Mouse (Mus musculus) kidney, embryonic 15.5 days (tissue): ENCODE results near the gene Dennd4a. TPM values are rescaled to one million over a fixed set of nuclear protein-coding genes. Genes with fewer than 3 reads are reported as not detected.

Source experiments
- ATAC-seq: fragments of 200-750 bp; cut with Nextera tagmentation; replicated peaks from 2 replicates; pipeline ENCODE4 v1.8.0; 2017; ENCODE audit warnings: moderate TSS enrichment; ENCODE audit not compliant: low FRiP score
- H3K27ac ChIP-seq: fragments of 300-500 bp; sonication (generic); 2 replicates; pipeline ENCODE4 v1.5.1; 2015; ENCODE audit warnings: mild to moderate bottlenecking, inconsistent platforms
- H3K27me3 ChIP-seq: fragments of 300-500 bp; sonication (generic); 2 replicates; pipeline ENCODE4 v1.6.1; 2015; ENCODE audit warnings: inconsistent platforms
- H3K36me3 ChIP-seq: fragments of 300-500 bp; sonication (generic); 2 replicates; pipeline ENCODE4 v1.6.1; 2015; ENCODE audit warnings: inconsistent platforms
- H3K4me1 ChIP-seq: fragments of 300-500 bp; sonication (generic); 2 replicates; pipeline ENCODE4 v1.6.1; 2015; ENCODE audit warnings: inconsistent platforms
- H3K4me2 ChIP-seq: fragments of 300-500 bp; sonication (generic); 2 replicates; pipeline ENCODE4 v1.6.1; 2015; ENCODE audit warnings: moderate library complexity, mild to moderate bottlenecking, inconsistent platforms
- H3K4me3 ChIP-seq: fragments of 300-500 bp; sonication (generic); replicated peaks from 2 replicates; pipeline ENCODE4 v1.5.1; 2015; ENCODE audit warnings: mild to moderate bottlenecking, inconsistent platforms
- H3K9ac ChIP-seq: fragments of 300-500 bp; sonication (generic); 2 replicates; pipeline ENCODE4 v1.6.1; 2015; ENCODE audit warnings: mild to moderate bottlenecking, inconsistent platforms
- H3K9me3 ChIP-seq: fragments of 300-500 bp; sonication (generic); replicated peaks from 2 replicates; pipeline ENCODE4 v1.6.1; 2016; ENCODE audit warnings: inconsistent platforms
- WGBS: fragments of 180-500 bp; shearing (Covaris S2); methylation state at CpG from one replicate; pipeline ENCODE4 v1.1.7; 2015; ENCODE audit warnings: mixed read lengths; 5-methylcytosine and 5-hydroxymethylcytosine counted together
- polyA plus RNA-seq: library from polyadenylated mRNA; unstranded; fragments of >200 nt; fragmentation: Nextera tagmentation; extraction: Ambion mirVana; gene quantifications from 2 replicates; pipeline ENCODE4 v1.2.1, GENCODE M21; 2015

The Dennd4a gene
- polyA plus RNA-seq, 1 experiment from 2014 or later = 7.6 TPM

DNA sequence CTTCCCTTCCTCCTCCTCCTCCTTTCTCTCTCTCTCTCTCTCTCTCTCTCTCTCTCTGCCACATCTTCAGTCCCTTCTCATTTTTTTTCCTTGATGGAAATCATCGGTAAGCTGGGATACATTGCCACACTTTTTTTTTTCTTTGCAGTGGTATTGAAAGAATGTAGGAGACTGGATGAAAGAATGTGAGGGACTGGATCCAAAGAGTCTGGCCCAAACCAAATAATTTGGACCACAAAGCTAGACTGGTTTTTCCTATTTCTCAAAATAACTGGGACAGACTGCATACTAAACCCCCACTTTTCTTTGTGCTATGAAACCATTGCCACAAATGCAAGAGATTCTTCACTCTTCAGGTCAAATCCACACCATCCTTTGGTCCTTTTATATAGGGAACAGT lies 19.5 kb upstream of the Dennd4a start:
- Histone ChIP-seq H3K4me1 (no peaks in the 10 kb centered on the region), H3K9ac (no peak overlapping the region), H3K4me3 (no peak overlapping the region), H3K4me2 (no peak overlapping the region), H3K36me3 (no peaks in the 10 kb centered on the region), H3K9me3 (no peaks in the 10 kb centered on the region), H3K27me3 (no peaks in the 10 kb centered on the region), H3K27ac (no peak overlapping the region)
- 48% methylated on average over 1 of the region's 1 CpGs for WGBS
- no peak for ATAC-seq

DNA sequence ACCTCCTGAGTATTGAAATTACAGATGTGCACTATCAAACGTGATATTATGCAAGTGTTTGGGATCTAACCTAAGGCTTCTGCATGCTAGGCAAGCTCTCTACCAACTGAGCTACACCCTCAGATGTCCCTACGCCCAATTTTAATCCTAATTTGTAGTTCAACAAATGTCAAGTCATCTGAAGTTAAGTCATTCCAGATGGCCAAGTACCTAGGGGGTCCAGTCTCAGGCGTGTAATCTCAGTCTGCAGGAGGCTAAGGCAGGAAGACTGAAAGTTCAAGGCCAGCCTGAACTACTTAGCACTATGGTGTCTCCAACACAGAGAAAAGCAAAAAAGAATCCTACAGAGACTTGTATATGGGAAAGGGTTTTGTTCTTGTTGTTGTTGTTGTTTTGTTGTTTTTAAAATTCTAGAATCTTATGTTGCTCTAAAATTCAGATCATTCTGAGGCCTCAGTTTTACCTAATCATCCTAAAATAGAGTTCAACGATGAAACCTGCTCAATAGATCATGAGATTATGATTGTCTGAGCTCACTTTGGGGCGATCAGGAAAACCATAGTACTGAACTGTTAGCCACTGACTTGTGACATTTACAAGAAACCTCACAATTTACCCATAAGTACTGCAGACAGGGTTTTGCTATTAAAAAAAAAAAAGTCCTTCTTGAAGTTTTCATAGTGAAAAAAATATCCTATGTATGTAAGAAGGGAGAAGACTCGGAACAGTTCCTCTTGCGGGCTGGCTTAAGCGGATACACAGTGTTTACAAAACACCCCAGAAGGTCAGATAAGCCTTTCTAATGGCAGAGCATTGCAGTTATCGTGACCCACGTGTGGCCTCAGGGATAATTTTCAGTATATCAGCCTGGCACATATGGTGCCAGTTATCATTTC lies 18.5 kb upstream of the Dennd4a start:
- no peak; the same call in 1 of the 2 replicates for ATAC-seq
- H3K4me1 ChIP-seq = no peaks in the 10 kb centered on the region
- WGBS = 84% methylated on average over 10 of the region's 10 CpGs
- H3K4me3 ChIP-seq = no peak overlapping the region
- H3K9me3 ChIP-seq = no peaks in the 10 kb centered on the region
- no peaks in the 10 kb centered on the region for H3K27me3 ChIP-seq
- H3K9ac ChIP-seq = no peak overlapping the region
- H3K4me2 ChIP-seq = no peak overlapping the region
- no peaks in the 10 kb centered on the region for H3K36me3 ChIP-seq
- no peak overlapping the region for H3K27ac ChIP-seq

DNA sequence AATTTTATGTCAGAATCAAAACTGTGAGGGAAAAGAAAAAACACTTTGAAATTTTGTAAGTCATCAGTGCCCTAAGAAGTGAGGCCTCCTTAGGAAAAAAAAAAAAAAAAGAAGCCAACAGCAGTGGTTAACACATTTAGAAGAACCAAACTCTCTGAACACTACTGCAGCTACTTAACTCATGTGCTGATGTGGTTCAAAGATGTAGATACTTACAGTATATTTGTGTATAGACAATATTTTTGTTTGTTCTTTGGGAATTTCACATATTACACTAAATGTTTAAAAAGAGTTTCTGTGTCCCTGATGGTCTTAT lies 17.9 kb upstream of the Dennd4a start:
- H3K4me3 ChIP-seq = no peak overlapping the region

DNA sequence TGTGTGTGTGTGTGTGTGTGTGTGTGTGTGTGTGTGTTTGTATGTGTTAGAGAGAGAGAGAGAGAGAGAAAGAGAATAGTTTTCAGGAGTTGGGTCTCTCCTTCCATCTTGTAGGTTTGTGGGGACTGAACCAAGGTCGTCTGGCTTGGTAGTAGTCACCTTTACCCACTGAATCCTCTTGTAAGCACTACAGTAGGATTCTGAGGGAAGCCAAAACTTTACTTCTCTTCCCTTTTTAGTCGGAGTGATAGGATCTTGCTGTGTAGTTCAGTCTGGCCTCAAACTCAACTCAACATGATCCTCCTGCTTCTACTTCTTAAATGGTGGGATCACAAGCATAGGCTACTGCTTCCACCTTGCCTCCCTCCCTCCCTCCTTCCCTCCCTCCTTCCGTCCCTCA lies 17.3 kb upstream of the Dennd4a start:
- Histone ChIP-seq H3K9me3 (no peaks in the 10 kb centered on the region), H3K27me3 (no peaks in the 10 kb centered on the region), H3K27ac (no peak overlapping the region), H3K4me2 (no peak overlapping the region), H3K36me3 (no peaks in the 10 kb centered on the region), H3K4me1 (no peaks in the 10 kb centered on the region), H3K4me3 (no peak overlapping the region), H3K9ac (no peak overlapping the region)
- ATAC-seq = no peak
- 75% methylated on average over 3 of the region's 3 CpGs for WGBS

More for the DNA sequence above, 17.9 kb upstream of the Dennd4a start:
- Histone ChIP-seq H3K27ac (no peak overlapping the region), H3K4me1 (no peaks in the 10 kb centered on the region), H3K9ac (no peak overlapping the region), H3K4me2 (no peak overlapping the region), H3K9me3 (no peaks in the 10 kb centered on the region), H3K27me3 (no peaks in the 10 kb centered on the region), H3K36me3 (no peaks in the 10 kb centered on the region)
- ATAC-seq = no peak

DNA sequence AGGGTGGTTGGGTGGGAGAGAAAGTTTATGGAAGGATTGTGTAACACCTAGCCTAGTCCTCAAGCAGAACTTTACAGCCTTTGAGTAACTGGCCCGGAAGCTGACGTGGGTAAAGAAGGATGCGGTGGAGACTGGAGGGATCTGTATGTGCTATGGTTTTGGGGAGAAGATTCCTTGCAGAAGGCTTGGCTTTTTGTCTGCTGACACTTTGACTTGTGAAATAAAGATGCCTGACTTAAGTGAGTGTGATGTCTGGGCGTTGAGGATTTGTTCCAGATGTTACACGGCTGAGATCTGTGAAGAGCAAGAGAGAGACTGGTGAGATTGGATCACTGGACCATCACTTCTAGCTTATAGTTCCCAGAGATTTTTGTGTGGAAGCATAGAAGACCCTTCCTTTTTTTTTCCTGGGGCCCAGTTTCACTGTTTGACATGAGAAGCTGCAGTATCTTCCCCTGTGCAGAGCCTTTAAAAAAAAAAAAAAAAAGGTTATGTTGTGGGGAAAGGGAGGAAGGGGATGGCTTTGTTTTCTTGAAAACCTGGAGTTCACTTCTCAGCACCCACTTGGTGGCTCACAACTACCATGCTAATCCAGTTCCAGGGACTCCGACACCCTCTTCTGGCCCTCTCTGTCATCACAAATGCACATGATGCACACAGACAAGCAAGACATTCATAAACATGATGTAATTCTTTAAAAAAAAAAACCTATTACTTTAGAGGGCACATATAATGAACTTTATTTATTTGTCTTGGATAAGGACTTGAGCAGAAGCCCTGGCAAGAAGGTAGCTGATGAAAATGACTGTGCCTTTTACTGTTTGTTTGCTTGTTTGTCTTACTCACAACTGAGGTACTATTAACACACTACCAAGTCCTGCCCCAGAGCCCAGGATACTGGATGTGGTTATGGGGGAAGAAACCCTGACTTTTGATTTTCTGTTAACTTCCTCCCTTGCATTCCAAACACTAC lies 16.4 kb upstream of the Dennd4a start:
- Histone ChIP-seq H3K4me1 (no peaks in the 10 kb centered on the region), H3K27me3 (no peaks in the 10 kb centered on the region), H3K27ac (no peak overlapping the region), H3K4me3 (no peak overlapping the region), H3K4me2 (no peak overlapping the region), H3K36me3 (no peaks in the 10 kb centered on the region), H3K9me3 (no peaks in the 10 kb centered on the region), H3K9ac (no peak overlapping the region)
- no peak for ATAC-seq
- 61% methylated on average over 6 of the region's 6 CpGs for WGBS

DNA sequence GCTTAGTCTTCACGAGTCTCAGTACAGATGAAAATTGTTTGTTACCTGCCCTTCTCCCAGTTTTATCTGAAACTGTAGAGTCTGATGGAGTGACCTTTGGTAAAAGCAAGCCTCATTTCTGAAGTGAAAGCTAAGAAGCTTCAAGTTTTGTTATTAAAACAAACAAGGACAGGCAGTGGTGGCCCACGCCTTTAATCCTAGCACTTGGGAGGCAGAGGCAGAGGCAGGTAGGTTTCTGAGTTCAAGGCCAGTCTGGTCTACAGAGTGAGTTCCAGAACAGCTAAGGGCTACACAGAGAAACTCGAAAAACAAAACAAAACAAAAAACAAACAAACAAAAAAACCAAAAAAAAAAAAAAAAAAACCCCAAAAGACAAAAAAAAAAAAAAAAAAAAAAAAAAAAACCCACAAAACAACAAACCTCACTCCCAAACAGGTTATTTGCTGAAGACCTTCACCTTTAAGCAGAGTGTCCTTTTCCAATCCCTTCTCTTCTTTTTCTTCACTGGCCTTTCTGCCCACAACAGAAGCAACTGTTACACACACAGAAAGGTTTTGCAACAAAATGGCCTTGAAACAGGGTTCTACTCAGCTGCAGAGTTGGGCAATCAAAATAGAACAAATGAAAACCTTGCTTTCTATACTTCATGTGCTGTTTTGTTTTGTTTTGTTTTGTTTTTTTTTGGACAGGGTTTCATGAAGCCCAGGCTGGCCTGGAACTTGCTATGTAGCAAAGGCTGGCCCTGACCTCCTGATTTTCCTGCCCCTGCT lies 15.1 kb upstream of the Dennd4a start:
- no peak overlapping the region for H3K27ac ChIP-seq
- no peak overlapping the region for H3K4me3 ChIP-seq
- 63% methylated on average over 3 of the region's 3 CpGs for WGBS
- no peaks in the 10 kb centered on the region for H3K27me3 ChIP-seq
- ATAC-seq = no peak
- no peaks in the 10 kb centered on the region for H3K4me1 ChIP-seq
- H3K9me3 ChIP-seq = no peaks in the 10 kb centered on the region
- no peak overlapping the region for H3K9ac ChIP-seq
- H3K4me2 ChIP-seq = no peak overlapping the region
- H3K36me3 ChIP-seq = no peaks in the 10 kb centered on the region

DNA sequence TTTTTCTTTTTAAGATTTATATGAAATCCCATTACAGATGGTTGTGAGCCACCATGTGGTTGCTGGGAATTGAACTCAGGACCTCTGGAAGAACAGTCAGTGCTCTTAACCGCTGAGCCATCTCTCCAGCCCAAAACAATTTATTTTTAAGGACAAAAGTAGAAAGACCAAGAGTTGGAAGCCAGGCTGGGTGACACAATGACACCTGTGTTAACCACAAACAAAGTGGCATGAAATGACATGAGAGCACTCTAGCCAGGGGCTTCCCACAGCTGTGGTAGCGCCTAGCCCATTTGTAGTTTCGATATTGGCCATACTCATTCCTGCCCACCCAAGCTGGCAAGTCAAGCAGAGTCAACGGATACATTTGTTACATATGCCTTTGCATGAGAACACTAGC lies 13.7 kb upstream of the Dennd4a start:
- no peak overlapping the region for H3K9ac ChIP-seq
- H3K4me2 ChIP-seq = no peak overlapping the region
- ATAC-seq = no peak
- H3K4me3 ChIP-seq = no peak overlapping the region
- no peaks in the 10 kb centered on the region for H3K36me3 ChIP-seq
- H3K4me1 ChIP-seq = no peaks in the 10 kb centered on the region
- H3K27me3 ChIP-seq = no peaks in the 10 kb centered on the region
- H3K27ac ChIP-seq = no peak overlapping the region
- WGBS = 91% methylated on average over 4 of the region's 4 CpGs
- no peaks in the 10 kb centered on the region for H3K9me3 ChIP-seq

DNA sequence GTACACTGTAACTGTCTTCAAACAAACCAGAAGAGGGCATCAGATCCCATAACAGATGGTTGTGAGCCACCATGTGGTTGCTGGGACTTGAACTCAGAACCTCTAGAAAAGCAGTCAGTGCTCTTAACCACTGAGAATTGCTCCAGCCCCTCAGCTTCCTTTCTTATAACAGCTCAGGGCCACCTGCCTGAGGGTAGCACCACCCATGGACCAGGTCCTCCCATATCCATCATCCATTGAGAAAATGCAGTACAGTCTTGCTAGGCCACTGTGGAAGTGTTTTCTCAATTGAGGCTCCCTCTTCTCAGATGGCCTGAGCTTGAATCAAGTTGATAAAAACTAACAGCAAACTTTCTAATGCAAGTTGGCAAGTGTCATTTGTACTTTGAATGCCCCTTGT lies 13.0 kb upstream of the Dennd4a start:
- H3K9ac ChIP-seq = no peak overlapping the region
- no peaks in the 10 kb centered on the region for H3K36me3 ChIP-seq
- no peaks in the 10 kb centered on the region for H3K9me3 ChIP-seq
- no peak for ATAC-seq
- H3K4me1 ChIP-seq = no peaks in the 10 kb centered on the region
- H3K4me2 ChIP-seq = no peak overlapping the region
- H3K4me3 ChIP-seq = no peak overlapping the region
- H3K27me3 ChIP-seq = no peaks in the 10 kb centered on the region
- no peak overlapping the region for H3K27ac ChIP-seq

DNA sequence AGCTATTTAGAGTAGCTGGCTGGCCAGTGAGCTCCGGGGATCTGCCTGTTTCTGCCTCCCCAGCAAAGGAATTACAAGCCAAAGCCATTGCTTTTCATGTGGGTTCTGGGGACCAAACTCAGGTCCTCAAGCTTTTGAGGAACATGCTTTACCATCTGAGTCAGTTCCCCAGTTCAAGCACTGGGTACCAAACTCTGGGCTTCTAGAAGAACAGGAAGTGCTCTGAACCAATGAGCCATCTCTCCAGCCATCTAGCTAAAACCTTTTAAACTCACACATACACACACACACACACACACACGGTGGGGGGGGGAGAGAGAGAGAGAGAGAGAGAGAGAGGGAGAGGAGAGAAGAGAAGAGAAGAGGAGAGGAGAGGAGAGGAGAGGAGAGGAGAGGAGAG lies 12.3 kb upstream of the Dennd4a start:
- 87% methylated on average over 1 of the region's 2 CpGs for whole genome bisulfite sequencing
- ATAC-seq = no peak

DNA sequence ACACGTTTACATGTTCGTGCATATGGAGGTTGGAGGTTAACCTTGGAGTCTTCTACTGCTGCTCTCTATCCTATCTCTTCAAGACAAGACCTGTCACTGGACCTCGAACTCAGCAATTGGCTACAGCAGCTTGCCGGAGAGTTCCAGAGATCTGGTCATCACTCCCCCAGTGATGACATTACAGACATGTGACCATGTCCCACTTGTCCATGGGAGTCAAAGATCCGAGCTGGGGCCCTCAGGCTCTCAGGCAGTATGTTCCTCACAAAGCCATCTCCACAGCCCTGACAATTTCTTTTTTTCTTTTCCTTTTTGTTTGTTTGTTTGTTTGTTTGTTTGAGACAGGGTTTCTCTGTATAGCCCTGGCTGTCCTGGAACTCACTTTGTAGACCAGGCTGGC lies 11.6 kb upstream of the Dennd4a start:
- Histone ChIP-seq H3K4me3 (no peak overlapping the region), H3K36me3 (no peaks in the 10 kb centered on the region), H3K27me3 (no peaks in the 10 kb centered on the region), H3K27ac (no peak overlapping the region), H3K4me2 (no peak overlapping the region), H3K9me3 (no peaks in the 10 kb centered on the region), H3K9ac (no peak overlapping the region), H3K4me1 (no peaks in the 10 kb centered on the region)
- whole genome bisulfite sequencing = 91% methylated on average over 5 of the region's 5 CpGs
- no peak for ATAC-seq

More for the DNA sequence above, 12.3 kb upstream of the Dennd4a start:
- H3K4me1 ChIP-seq = no peaks in the 10 kb centered on the region
- H3K4me2 ChIP-seq = no peak overlapping the region
- no peak overlapping the region for H3K9ac ChIP-seq
- H3K36me3 ChIP-seq = no peaks in the 10 kb centered on the region
- H3K27ac ChIP-seq = no peak overlapping the region
- no peaks in the 10 kb centered on the region for H3K9me3 ChIP-seq
- no peak overlapping the region for H3K4me3 ChIP-seq
- H3K27me3 ChIP-seq = no peaks in the 10 kb centered on the region

DNA sequence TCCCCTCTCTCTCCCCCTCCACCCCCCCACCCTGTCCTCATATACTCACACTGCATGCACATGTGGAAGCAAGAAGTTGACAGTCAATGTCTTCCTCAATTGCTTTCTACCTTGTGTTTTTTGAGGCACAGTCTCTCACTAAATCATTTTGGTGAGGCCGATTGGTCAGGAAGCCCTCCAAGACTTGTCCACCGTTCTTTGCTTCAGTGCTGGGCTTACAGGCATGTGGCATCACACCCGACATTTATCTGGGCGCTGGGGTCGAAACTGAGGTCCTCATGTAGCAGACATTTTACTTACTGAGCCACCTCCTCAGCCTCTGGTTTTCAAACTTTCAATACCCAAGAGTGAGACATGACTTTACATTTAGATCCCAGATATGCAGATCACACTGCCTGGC lies 8.6 kb upstream of the Dennd4a start:
- no peak overlapping the region for H3K4me2 ChIP-seq

More for the DNA sequence above, 8.6 kb upstream of the Dennd4a start:
- Histone ChIP-seq H3K9ac (no peak overlapping the region), H3K4me3 (no peak overlapping the region), H3K36me3 (no peaks in the 10 kb centered on the region), H3K27ac (no peak overlapping the region), H3K9me3 (no peaks in the 10 kb centered on the region), H3K27me3 (no peaks in the 10 kb centered on the region), H3K4me1 (no peaks in the 10 kb centered on the region)
- 88% methylated on average over 5 of the region's 5 CpGs for WGBS
- ATAC-seq = no peak
